Mouse (Mus musculus) thymus, postnatal 4 days (tissue): ENCODE data around the gene Pxmp2.

Source experiments
- DNase-seq: peaks from one replicate; pipeline ENCODE4 v3.0.0; 2021

Pxmp2 gene

DNA sequence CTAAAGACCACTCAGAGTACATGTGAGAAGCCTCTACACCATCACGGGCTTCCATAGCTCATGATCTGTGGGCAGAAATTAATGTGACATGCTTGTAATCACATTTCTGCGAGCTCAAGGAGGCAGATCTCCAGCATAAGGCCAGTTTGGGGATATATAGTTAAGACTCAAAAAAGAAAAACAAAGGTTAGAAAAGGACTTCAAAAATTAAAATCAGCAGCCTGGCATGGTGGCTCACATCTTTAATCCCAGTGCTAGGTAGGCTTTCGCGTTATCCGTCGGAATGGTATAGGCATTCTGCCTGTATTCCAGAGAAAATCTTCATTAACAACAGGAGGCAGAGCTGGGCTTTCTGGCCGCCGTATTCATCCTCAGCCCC is 55.6 kb downstream of the Pxmp2 start:
- no peak for DNase-seq

DNA sequence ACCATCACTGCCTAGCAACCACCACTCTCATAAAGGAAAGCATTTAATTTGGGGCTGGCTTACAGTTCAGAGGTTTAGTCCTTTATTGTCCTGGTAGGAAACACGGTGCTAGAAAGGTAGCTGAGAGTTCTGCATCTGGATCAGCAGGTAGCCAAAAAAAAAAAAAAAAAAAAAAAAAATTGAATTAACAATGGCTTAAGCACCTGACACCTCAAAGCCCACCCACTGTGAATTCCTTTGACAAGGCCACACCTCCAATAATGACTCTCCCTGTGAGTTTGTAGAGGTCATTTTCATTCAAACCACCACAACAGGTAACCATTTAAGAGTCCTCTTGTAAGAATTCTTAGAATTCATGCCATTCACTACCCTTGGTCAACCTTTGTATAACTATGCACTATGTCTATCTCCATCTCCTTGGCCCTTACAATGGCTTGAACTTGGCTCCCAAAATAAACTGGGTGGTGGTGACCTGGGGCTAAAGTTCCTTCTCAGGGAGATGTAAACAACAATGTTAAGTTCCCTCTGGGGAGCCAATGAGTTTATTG is 58.6 kb downstream of the Pxmp2 start:
- DNase-seq: no peak

DNA sequence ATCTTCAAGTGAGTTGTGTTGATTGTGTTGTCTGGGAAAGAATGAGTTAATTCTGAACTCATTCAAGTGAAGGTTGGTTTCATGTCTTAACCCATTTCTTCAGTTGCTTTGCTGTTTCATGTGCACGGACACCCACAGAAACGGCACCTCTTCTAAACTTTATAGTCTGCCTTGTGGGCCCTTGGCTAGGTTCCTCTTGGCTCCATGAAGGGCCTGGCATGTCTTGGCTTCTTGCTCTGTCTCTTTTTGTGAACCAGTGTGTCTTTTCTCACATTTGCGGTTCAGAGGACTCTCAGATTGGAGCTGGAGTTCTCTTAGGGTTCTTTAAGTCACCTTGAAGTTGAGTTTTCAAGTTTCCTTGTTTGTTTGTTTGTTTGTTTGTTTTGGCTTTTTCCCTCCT is 60.9 kb downstream of the Pxmp2 start:
- DNase-seq: no peak
